Mouse (Mus musculus) heart, embryonic 15.5 days (tissue): ENCODE results near the gene Gm16429. TPM values are rescaled to one million over a fixed set of nuclear protein-coding genes. Genes with fewer than 3 reads are reported as not detected.
"Not testable (repeated sequence)": the region's sequence is repeated elsewhere in the genome, so short reads cannot be mapped to it uniquely, and the experiment has no call there.

Experiments
- ATAC-seq: fragments of 200-750 bp; cut with Nextera tagmentation; replicated peaks from 2 replicates; pipeline ENCODE4 v1.8.0; 2017; ENCODE audit warnings: low read depth, moderate TSS enrichment; ENCODE audit not compliant: insufficient number of reproducible peaks, insufficient read depth, low FRiP score
- H3K27ac ChIP-seq: fragments of 300-500 bp; sonication (generic); 2 replicates; pipeline ENCODE4 v1.5.1; 2015; ENCODE audit warnings: mild to moderate bottlenecking, inconsistent platforms
- H3K27me3 ChIP-seq: fragments of 300-500 bp; sonication (generic); 2 replicates; pipeline ENCODE4 v1.6.1; 2015; ENCODE audit warnings: inconsistent platforms
- H3K36me3 ChIP-seq: fragments of 300-500 bp; sonication (generic); 2 replicates; pipeline ENCODE4 v1.6.1; 2015; ENCODE audit warnings: mild to moderate bottlenecking, inconsistent platforms
- H3K4me1 ChIP-seq: fragments of 300-500 bp; sonication (generic); replicated peaks from 2 replicates; pipeline ENCODE4 v1.6.1; 2015; ENCODE audit warnings: inconsistent platforms
- H3K4me2 ChIP-seq: fragments of 300-500 bp; sonication (generic); 2 replicates; pipeline ENCODE4 v1.6.1; 2015; ENCODE audit warnings: inconsistent platforms, mild to moderate bottlenecking, moderate library complexity
- H3K4me3 ChIP-seq: fragments of 300-500 bp; sonication (generic); 2 replicates; pipeline ENCODE4 v1.5.1; 2015; ENCODE audit warnings: mild to moderate bottlenecking, inconsistent platforms
- H3K9ac ChIP-seq: fragments of 300-500 bp; sonication (generic); 2 replicates; pipeline ENCODE4 v1.6.1; 2015; ENCODE audit warnings: mild to moderate bottlenecking, inconsistent platforms
- H3K9me3 ChIP-seq: fragments of 300-500 bp; sonication (generic); replicated peaks from 2 replicates; pipeline ENCODE4 v1.6.1; 2016; ENCODE audit warnings: inconsistent platforms
- WGBS: fragments of 180-500 bp; shearing (Covaris S2); methylation state at CpG from one replicate; pipeline ENCODE4 v1.1.7; 2015; ENCODE audit warnings: mixed read lengths; 5-methylcytosine and 5-hydroxymethylcytosine counted together
- polyA plus RNA-seq: library from polyadenylated mRNA; unstranded; fragments of >200 nt; fragmentation: Nextera tagmentation; extraction: Ambion mirVana; gene quantifications from 2 replicates; pipeline ENCODE4 v1.2.1, GENCODE M21; 2015

The Gm16429 gene
- polyA plus RNA-seq = not detected in 2 replicates

DNA sequence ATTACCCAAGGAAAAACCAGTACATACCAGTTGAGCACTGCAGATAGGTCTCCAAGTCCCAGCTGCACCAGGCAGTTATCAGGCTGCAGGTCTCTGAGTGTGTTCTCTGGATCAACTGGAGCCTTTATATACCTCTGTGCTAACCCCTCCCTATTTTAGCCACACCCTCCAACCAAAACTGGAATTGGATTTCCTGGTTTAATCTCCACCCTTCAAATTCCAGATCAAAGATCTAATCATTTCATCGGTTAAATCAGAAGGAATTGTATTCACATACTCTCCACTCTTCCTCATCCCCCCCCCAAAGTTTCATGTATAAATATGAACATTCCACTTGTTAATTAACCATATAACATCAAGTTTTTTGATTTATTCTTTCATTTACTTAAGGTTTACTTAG lies at the start of gene Gm16429:
Gm16429 (minus strand) TSS at position 101 of the 400 bp plus-strand sequence.
- H3K9ac ChIP-seq, H3K27me3 ChIP-seq, H3K9me3 ChIP-seq, H3K27ac ChIP-seq, H3K4me3 ChIP-seq, H3K36me3 ChIP-seq, ATAC-seq, H3K4me2 ChIP-seq, H3K4me1 ChIP-seq: not testable (repeated sequence)
- no CpG with 5 or more reads among the region's 1 CpGs for WGBS

Other genes starting within 250 kb of the Gm16429 start
- not detected in 2 replicates for gene Gm7792, start 85.3 kb downstream of the Gm16429 start, polyA plus RNA-seq
- not detected in 2 replicates for gene BC061212, start 141.5 kb upstream of the Gm16429 start, polyA plus RNA-seq
- gene Gm6351, start 147.3 kb upstream of the Gm16429 start, polyA plus RNA-seq = not detected in 2 replicates